Mouse (Mus musculus) thymus, adult 2 months (tissue): Measurements from ENCODE around the gene Orc3. TPM values are rescaled to one million over a fixed set of nuclear protein-coding genes. Genes with fewer than 3 reads are reported as not detected.

Experiments used
- DNase-seq: peaks from one replicate; pipeline ENCODE4 v3.0.0; 2021
- H3K27ac ChIP-seq: fragments of 200-500 bp; 2 replicates; pipeline ENCODE4 v1.5.1; 2012; ENCODE audit warnings: low read length, control low read depth; ENCODE audit not compliant: control insufficient read depth, insufficient read depth
- H3K27me3 ChIP-seq: fragments of 200-500 bp; 2 replicates; pipeline ENCODE4 v1.6.1; 2012; ENCODE audit warnings: mild to moderate bottlenecking, low read length, moderate library complexity, mixed read lengths; ENCODE audit not compliant: control insufficient read depth, insufficient read depth
- H3K36me3 ChIP-seq: fragments of 200-500 bp; 2 replicates; pipeline ENCODE4 v1.6.1; 2012; ENCODE audit warnings: mild to moderate bottlenecking, low read length, moderate library complexity; ENCODE audit not compliant: control insufficient read depth, insufficient read depth
- H3K4me1 ChIP-seq: fragments of 200-500 bp; replicated peaks from 2 replicates; pipeline ENCODE4 v1.6.1; 2012; ENCODE audit warnings: low read length; ENCODE audit not compliant: control insufficient read depth, insufficient read depth
- H3K4me3 ChIP-seq: fragments of 200-500 bp; 2 replicates; pipeline ENCODE4 v1.5.1; 2012; ENCODE audit warnings: mild to moderate bottlenecking, low read length, control low read depth, moderate library complexity; ENCODE audit not compliant: control insufficient read depth, insufficient read depth
- CTCF ChIP-seq: fragments of 200-500 bp; IDR thresholded peaks from 2 replicates; pipeline ENCODE4 v1.5.1; 2012; ENCODE audit warnings: mild to moderate bottlenecking, control low read depth, low read length, moderate library complexity, borderline replicate concordance; ENCODE audit not compliant: control insufficient read depth, poor library complexity, insufficient read depth; ENCODE audit errors: extremely low read depth
- POLR2A ChIP-seq: fragments of 200-500 bp; IDR thresholded peaks from 2 replicates; pipeline ENCODE4 v1.6.1; 2012; ENCODE audit warnings: mild to moderate bottlenecking, low read length, control low read depth, moderate library complexity; ENCODE audit not compliant: control insufficient read depth, poor library complexity, insufficient read depth; ENCODE audit errors: extremely low read depth
- WGBS: fragments of 180-500 bp; shearing (Covaris S2); methylation state at CpG from one replicate; pipeline ENCODE4 v1.1.7; 2018; 5-methylcytosine and 5-hydroxymethylcytosine counted together
- polyA plus RNA-seq: library from polyadenylated mRNA; depleted of rRNA; stranded (reverse); fragments of >200 nt; gene quantifications from 2 replicates; pipeline ENCODE4 v1.2.3, GENCODE M21; 2012

The Orc3 gene
- polyA plus RNA-seq, 1 experiment, result 34.0 TPM

- H3K4me3 ChIP-seq, result no peak overlapping the region
- H3K27ac ChIP-seq, result no peak overlapping the region
- no peaks in the 10 kb centered on the region for H3K4me1 ChIP-seq
- no peaks in the 10 kb centered on the region for H3K27me3 ChIP-seq
- WGBS, result 95% methylated on average over 2 of the region's 2 CpGs
- TF ChIP-seq CTCF, result no peak
- TF ChIP-seq POLR2A, result no peak
- DNase-seq, result no peak
- peaks cover 85% of the 10 kb centered on the region for H3K36me3 ChIP-seq
Observed at GRCm38 (mm10) chr4:34572876-34573275, 41.9 kb downstream of the Orc3 start.

GRCm38 (mm10) chr4:34566226-34566625 lies 48.5 kb downstream of the Orc3 start:
- peaks cover 59% of the 10 kb centered on the region for H3K36me3 ChIP-seq
- TF ChIP-seq CTCF (no peak), POLR2A (no peak)
- 94% methylated on average over 6 of the region's 6 CpGs for WGBS

GRCm38 (mm10) chr4:34560971-34561370 lies 53.8 kb downstream of the Orc3 start:
- H3K36me3 ChIP-seq, result peaks cover 18% of the 10 kb centered on the region
- H3K27me3 ChIP-seq, result no peaks in the 10 kb centered on the region
- no peaks in the 10 kb centered on the region for H3K4me1 ChIP-seq
- 69% methylated on average over 4 of the region's 4 CpGs for WGBS
- H3K4me3 ChIP-seq, result no peak overlapping the region
- no peak for TF ChIP-seq POLR2A
- TF ChIP-seq CTCF, result no peak
- H3K27ac ChIP-seq, result no peak overlapping the region
- DNase-seq, result peak; percentile 73

More at GRCm38 (mm10) chr4:34566226-34566625, 48.5 kb downstream of the Orc3 start:
- DNase-seq, result no peak
- no peaks in the 10 kb centered on the region for H3K4me1 ChIP-seq
- no peak overlapping the region for H3K4me3 ChIP-seq
- H3K27ac ChIP-seq, result no peak overlapping the region
- H3K27me3 ChIP-seq, result no peaks in the 10 kb centered on the region

GRCm38 (mm10) chr4:34556183-34556582 lies 58.6 kb downstream of the Orc3 start:
- TF ChIP-seq POLR2A (no peak), CTCF (no peak)
- peaks cover 4% of the 10 kb centered on the region for H3K4me1 ChIP-seq
- peaks cover 4% of the 10 kb centered on the region; the same call in 1 of the 2 replicates for H3K36me3 ChIP-seq
- no peak overlapping the region for H3K27ac ChIP-seq
- no peak for DNase-seq
- no peaks in the 10 kb centered on the region for H3K27me3 ChIP-seq
- H3K4me3 ChIP-seq, result no peak overlapping the region

GRCm38 (mm10) chr4:34555604-34556003 lies 59.1 kb downstream of the Orc3 start:
- H3K27me3 ChIP-seq, result no peaks in the 10 kb centered on the region
- WGBS, result 98% methylated on average over 3 of the region's 3 CpGs
- H3K4me3 ChIP-seq, result no peak overlapping the region
- TF ChIP-seq CTCF (no peak), POLR2A (no peak)
- no peak overlapping the region for H3K27ac ChIP-seq
- no peak for DNase-seq
- peaks cover 4% of the 10 kb centered on the region for H3K4me1 ChIP-seq
- H3K36me3 ChIP-seq, result peaks cover 4% of the 10 kb centered on the region; the same call in 1 of the 2 replicates

- TF ChIP-seq POLR2A, result no peak
- no peak for TF ChIP-seq CTCF
- Histone ChIP-seq H3K4me3 (no peak overlapping the region), H3K27me3 (no peaks in the 10 kb centered on the region), H3K4me1 (peaks cover 4% of the 10 kb centered on the region), H3K36me3 (peaks cover 4% of the 10 kb centered on the region; the same call in 1 of the 2 replicates), H3K27ac (no peak overlapping the region)
- DNase-seq, result no peak
- WGBS, result 65% methylated on average over 1 of the region's 1 CpGs
Observed at GRCm38 (mm10) chr4:34554596-34554995, 60.1 kb downstream of the Orc3 start.

GRCm38 (mm10) chr4:34551966-34552365 lies 62.8 kb downstream of the Orc3 start:
- 20% methylated on average over 3 of the region's 3 CpGs for WGBS
- no peak overlapping the region for H3K27ac ChIP-seq
- DNase-seq, result no peak
- peaks cover 4% of the 10 kb centered on the region; the same call in 1 of the 2 replicates for H3K36me3 ChIP-seq
- H3K4me1 ChIP-seq, result peaks cover 4% of the 10 kb centered on the region
- H3K27me3 ChIP-seq, result no peaks in the 10 kb centered on the region
- TF ChIP-seq POLR2A, result no peak
- H3K4me3 ChIP-seq, result no peak overlapping the region
